Mouse (Mus musculus): ENCODE measurements around the gene Lrrk1. TPM values are rescaled to one million over a fixed set of nuclear protein-coding genes. Genes with fewer than 3 reads are reported as not detected.
A peak's percentile ranks its signal among the peaks of the same experiment; 100 is the strongest.

Lrrk1 gene
- total and polyA plus RNA-seq, 3 experiments, result 5.0 to 16.9 (median 13.6) TPM

GRCm38 (mm10) chr7:66384213-66384612 is 3.9 kb downstream of the Lrrk1 start:
- peak overlapping the region; percentile 61 for H3K4me2 ChIP-seq (ENCODE audit: insufficient read depth, low read depth, poor library complexity, severe bottlenecking)
- H3K9ac ChIP-seq (ENCODE audit: insufficient read depth, low read depth), result peak overlapping the region; percentile 38; the same call in 1 of the 2 replicates
- DNase-seq (ENCODE audit: extremely low read depth), result no peak
- H3K27ac ChIP-seq (ENCODE audit: insufficient read depth, low read depth), result no peak overlapping the region
- 0 out of 2 replicates have a peak, but pooled peaks have one; percentile 32 for TF ChIP-seq MYC (IDR thresholded peaks at IDR 0.05; ENCODE audit: low read depth, low read length)
- no peak for TF ChIP-seq NELFE (IDR thresholded peaks at IDR 0.05; ENCODE audit: low read depth, low read length)
- no peak for TF ChIP-seq GABPA (IDR thresholded peaks at IDR 0.05; ENCODE audit: insufficient replicate concordance, low read depth, low read length)
- no peak for TF ChIP-seq PAX5 (IDR thresholded peaks at IDR 0.05; ENCODE audit: low read length)
- TF ChIP-seq ELF1 (IDR thresholded peaks at IDR 0.05; ENCODE audit: low read depth, low read length), result no peak
- TF ChIP-seq SMC3 (IDR thresholded peaks at IDR 0.05; ENCODE audit: low read depth, low read length), result no peak
- no peak for TF ChIP-seq UBTF (IDR thresholded peaks at IDR 0.05; ENCODE audit: low read depth, low read length)
- TF ChIP-seq EP300 (IDR thresholded peaks at IDR 0.05; ENCODE audit: low read length), result peak; percentile 34; the same call in 1 of the 2 replicates
- TF ChIP-seq NRF1 (IDR thresholded peaks at IDR 0.05; ENCODE audit: low read depth, low read length), result 0 out of 2 replicates have a peak, but pooled peaks have one; percentile 15
- no peak for TF ChIP-seq CHD1 (IDR thresholded peaks at IDR 0.05; ENCODE audit: low read depth, low read length)
- TF ChIP-seq CTCF (conservative IDR thresholded peaks at IDR 0.05 in 1 of 2, IDR thresholded peaks at IDR 0.05 in 1 of 2; ENCODE audit: low read depth in 2 of 2, low read length in 2 of 2), result no peak
- TF ChIP-seq TBP (conservative IDR thresholded peaks at IDR 0.05; ENCODE audit: low read depth, low read length), result no peak
- no peak for TF ChIP-seq POLR2AphosphoS2 (IDR thresholded peaks at IDR 0.05; ENCODE audit: low read depth, low read length)
- TF ChIP-seq MXI1 (IDR thresholded peaks at IDR 0.05; ENCODE audit: low read depth, low read length), result no peak; the same call in 1 of the 2 replicates
- TF ChIP-seq TCF12 (IDR thresholded peaks at IDR 0.05; ENCODE audit: low read depth, low read length), result no peak
- TF ChIP-seq MAFK (IDR thresholded peaks at IDR 0.05; ENCODE audit: insufficient replicate concordance, low read length), result no peak
- TF ChIP-seq ETS1 (conservative IDR thresholded peaks at IDR 0.05; ENCODE audit: low read depth, low read length), result peak; percentile 55; the same call in 1 of the 2 replicates
- TF ChIP-seq MAX (IDR thresholded peaks at IDR 0.05; ENCODE audit: low read length), result 0 out of 2 replicates have a peak, but pooled peaks have one; percentile 33
- peak; percentile 62 for TF ChIP-seq BHLHE40 (IDR thresholded peaks at IDR 0.05; ENCODE audit: low read depth, low read length)
- TF ChIP-seq IRF4 (IDR thresholded peaks at IDR 0.05; ENCODE audit: low read depth, low read length), result peak; percentile 79
- TF ChIP-seq SIN3A (IDR thresholded peaks at IDR 0.05; ENCODE audit: low read length), result no peak; the same call in 1 of the 2 replicates
- no peak for TF ChIP-seq POLR2A (IDR thresholded peaks at IDR 0.05; ENCODE audit: low read depth, low read length)
- no peaks in the 10 kb centered on the region for H3K9me3 ChIP-seq (replicated peaks; ENCODE audit: low read length)
- no peak overlapping the region for H3K4me3 ChIP-seq (replicated peaks in 1 of 3; ENCODE audit: low read depth in 2 of 3, low read length in 2 of 3, poor library complexity in 1 of 3)
- no peaks in the 10 kb centered on the region for H3K27me3 ChIP-seq (replicated peaks)
- peaks cover 10 to 24% of the 10 kb centered on the region in 2 experiments for H3K36me3 ChIP-seq (replicated peaks in 1 of 2; ENCODE audit: control insufficient read depth in 1 of 2, insufficient read depth in 1 of 2, low read length in 1 of 2)
- H3K4me1 ChIP-seq (ENCODE audit: control insufficient read depth in 1 of 2, insufficient read depth in 2 of 2), result peaks cover 26 to 67% of the 10 kb centered on the region in 2 experiments
- dilution Hi-C loops (cut with MboI; ENCODE audit: extremely low pct_ligation_motif_present, extremely low pct_unique_long_range_greater_than_20kb, low sequenced_read_pairs) (no loop called here), in situ Hi-C loops (cut with MboI; ENCODE audit: low pct_ligation_motif_present, low pct_unique_long_range_greater_than_20kb, low sequenced_read_pairs) (no loop called here)
- H3K79me2 ChIP-seq (replicated peaks; ENCODE audit: control insufficient read depth, extremely low read depth, insufficient read depth, poor library complexity, severe bottlenecking), result peaks cover 35% of the 10 kb centered on the region

GRCm38 (mm10) chr7:66376560-66376959 is 11.6 kb downstream of the Lrrk1 start:
- dilution Hi-C loops (cut with MboI; ENCODE audit: extremely low pct_ligation_motif_present, extremely low pct_unique_long_range_greater_than_20kb, low sequenced_read_pairs) (no loop called here), in situ Hi-C loops (cut with MboI; ENCODE audit: low pct_ligation_motif_present, low pct_unique_long_range_greater_than_20kb, low sequenced_read_pairs) (no loop called here)
- Histone ChIP-seq H3K9ac (ENCODE audit: insufficient read depth, low read depth) (no peak overlapping the region), H3K79me2 (replicated peaks; ENCODE audit: control insufficient read depth, extremely low read depth, insufficient read depth, poor library complexity, severe bottlenecking) (peaks cover 5% of the 10 kb centered on the region; the same call in 1 of the 2 replicates), H3K27me3 (replicated peaks) (no peaks in the 10 kb centered on the region), H3K27ac (ENCODE audit: insufficient read depth, low read depth) (no peak overlapping the region), H3K4me1 (ENCODE audit: control insufficient read depth in 1 of 2, insufficient read depth in 2 of 2) (peaks cover 11 to 43% of the 10 kb centered on the region in 2 experiments), H3K4me2 (ENCODE audit: insufficient read depth, low read depth, poor library complexity, severe bottlenecking) (no peak overlapping the region), H3K36me3 (replicated peaks in 1 of 2; ENCODE audit: control insufficient read depth in 1 of 2, insufficient read depth in 1 of 2, low read length in 1 of 2) (peaks cover 21 to 68% of the 10 kb centered on the region in 2 experiments), H3K9me3 (replicated peaks; ENCODE audit: low read length) (no peaks in the 10 kb centered on the region), H3K4me3 (replicated peaks in 1 of 3; ENCODE audit: low read depth in 2 of 3, low read length in 2 of 3, poor library complexity in 1 of 3) (no peak overlapping the region)
- DNase-seq (ENCODE audit: extremely low read depth), result no peak
- TF ChIP-seq POLR2AphosphoS2 (IDR thresholded peaks at IDR 0.05; ENCODE audit: low read depth, low read length) (no peak), BHLHE40 (IDR thresholded peaks at IDR 0.05; ENCODE audit: low read depth, low read length) (no peak), USF2 (conservative IDR thresholded peaks at IDR 0.05; ENCODE audit: low read depth, low read length) (no peak), ZMIZ1 (IDR thresholded peaks at IDR 0.05; ENCODE audit: low read depth, low read length) (no peak), ETS1 (conservative IDR thresholded peaks at IDR 0.05; ENCODE audit: low read depth, low read length) (no peak), NELFE (IDR thresholded peaks at IDR 0.05; ENCODE audit: low read depth, low read length) (no peak), KAT2A (IDR thresholded peaks at IDR 0.05; ENCODE audit: insufficient replicate concordance, low read length) (no peak), TCF12 (IDR thresholded peaks at IDR 0.05; ENCODE audit: low read depth, low read length) (no peak), MAX (IDR thresholded peaks at IDR 0.05; ENCODE audit: low read length) (no peak), MAZ (IDR thresholded peaks at IDR 0.05; ENCODE audit: low read depth, low read length) (no peak), ZC3H11A (IDR thresholded peaks at IDR 0.05; ENCODE audit: low read depth, low read length) (no peak), UBTF (IDR thresholded peaks at IDR 0.05; ENCODE audit: low read depth, low read length) (no peak), CTCF (conservative IDR thresholded peaks at IDR 0.05 in 1 of 2, IDR thresholded peaks at IDR 0.05 in 1 of 2; ENCODE audit: low read depth in 2 of 2, low read length in 2 of 2) (no peak), MYC (IDR thresholded peaks at IDR 0.05; ENCODE audit: low read depth, low read length) (no peak), ELF1 (IDR thresholded peaks at IDR 0.05; ENCODE audit: low read depth, low read length) (no peak)

All from CH12.LX (cell line).